Mouse (Mus musculus) cortical plate, adult 2 months (tissue): Measurements from ENCODE around the gene Ahr.
A peak's percentile ranks its signal among the peaks of the same experiment; 100 is the strongest.

Experiments used
- CTCF ChIP-seq: fragments of 200-500 bp; IDR thresholded peaks from 2 replicates; pipeline ENCODE4 v1.5.1; 2011; ENCODE audit warnings: mild to moderate bottlenecking, control low read depth, low read length; ENCODE audit not compliant: insufficient read depth; ENCODE audit errors: extremely low read depth
- POLR2A ChIP-seq: fragments of 200-500 bp; IDR thresholded peaks from 2 replicates; pipeline ENCODE4 v1.6.1; 2011; ENCODE audit warnings: mild to moderate bottlenecking, low read length, control low read depth; ENCODE audit not compliant: insufficient read depth; ENCODE audit errors: extremely low read depth

- TF ChIP-seq CTCF (peak; percentile 25), POLR2A (no peak)
Observed at GRCm38 (mm10) chr12:35503586-35503985, 31.3 kb downstream of the Ahr start.
